Comparison of ENCODE assay signal across 27 mouse cellular contexts in the genomic region with DNA sequence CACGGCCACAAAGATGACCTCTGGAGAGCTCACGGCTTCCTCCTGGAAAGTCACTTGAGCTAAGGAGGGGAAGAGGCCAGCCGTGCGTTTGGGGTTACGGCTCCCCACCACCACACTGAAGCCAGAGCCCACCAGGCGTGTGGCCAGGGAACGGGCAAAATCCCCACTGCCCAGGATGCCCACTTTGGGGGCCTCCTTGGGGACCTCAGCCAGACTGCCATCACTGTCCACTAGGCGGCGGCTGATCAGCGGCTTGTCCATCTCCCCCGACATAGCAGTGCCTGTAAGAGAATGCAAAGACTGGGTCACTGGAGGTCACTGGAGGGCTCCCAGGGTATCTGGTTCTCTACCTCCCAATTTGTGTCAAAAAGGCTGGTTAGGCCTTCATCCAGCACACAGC. TPM values are rescaled to one million over a fixed set of nuclear protein-coding genes. Genes with fewer than 3 reads are reported as not detected.
DNase-seq lines count a peak whose midpoint lies in the region; ATAC-seq and TF ChIP-seq lines count a peak whose summit lies in the region.
"Had no signal": no experiment of that assay in that cellular context is flagged by ENCODE, and none has a peak within 500 bp of the region (broad histone marks: within the 10 kb centered on the region; RNA-seq: fewer than 3 reads in every experiment).

No protein-coding gene starts in this region.

- H3K27ac ChIP-seq in gastrocnemius, adult 2 months: peak overlapping the region; percentile 85; the same call in 1 of the 2 replicates
- H3K27ac ChIP-seq in intestine, postnatal 0 days (ENCODE audit: low read depth, low read length): no peak overlapping the region
- no peak overlapping the region for H3K27ac ChIP-seq in intestine, embryonic 16.5 days (ENCODE audit: low read length)
- H3K27ac ChIP-seq in liver, postnatal 0 days (ENCODE audit: low read depth): no peak overlapping the region
- no peak overlapping the region for H3K27ac ChIP-seq in liver, embryonic 12.5 days
- H3K27ac ChIP-seq: hindbrain, embryonic 13.5 days; limb, embryonic 13.5 days; liver, embryonic 13.5 days; macrophage; neural tube, embryonic 13.5 days had no signal

- H3K36me3 ChIP-seq in intestine, postnatal 0 days (ENCODE audit: control insufficient read depth, insufficient read depth): no peaks in the 10 kb centered on the region
- no peaks in the 10 kb centered on the region for H3K36me3 ChIP-seq in intestine, embryonic 16.5 days (ENCODE audit: control insufficient read depth, insufficient read depth, low read length)
- H3K36me3 ChIP-seq in liver, postnatal 0 days (replicated peaks; ENCODE audit: insufficient read depth, low read length): peaks cover 52% of the 10 kb centered on the region
- peaks cover 97% of the 10 kb centered on the region for H3K36me3 ChIP-seq in liver, embryonic 12.5 days
- H3K36me3 ChIP-seq: hindbrain, embryonic 13.5 days; limb, embryonic 13.5 days; neural tube, embryonic 13.5 days had no signal

- H3K4me1 ChIP-seq in intestine, postnatal 0 days (replicated peaks; ENCODE audit: control insufficient read depth, insufficient read depth, low read length): no peaks in the 10 kb centered on the region
- H3K4me1 ChIP-seq in intestine, embryonic 16.5 days (ENCODE audit: control insufficient read depth, insufficient read depth, low read length): no peaks in the 10 kb centered on the region
- 0 out of 2 replicates have a peak, but pooled peaks cover 3% of the 10 kb centered on the region for H3K4me1 ChIP-seq in liver, postnatal 0 days (ENCODE audit: insufficient read depth)
- H3K4me1 ChIP-seq in liver, embryonic 12.5 days: peaks cover 30% of the 10 kb centered on the region
- H3K4me1 ChIP-seq: neural tube, embryonic 13.5 days had no signal

- ATAC-seq in intestine, postnatal 0 days: no peak
- no peak for ATAC-seq in intestine, embryonic 16.5 days
- ATAC-seq in liver, postnatal 0 days: no peak
- ATAC-seq in liver, embryonic 12.5 days: no peak
- ATAC-seq: forebrain, embryonic 14.5 days; inflammation-experienced regulatory T-cells, adult 6 months; midbrain, embryonic 16.5 days had no signal

- no peak overlapping the region for H3K9ac ChIP-seq in intestine, postnatal 0 days (ENCODE audit: low read depth, low read length)
- H3K9ac ChIP-seq in intestine, embryonic 16.5 days (ENCODE audit: low read depth, low read length): no peak overlapping the region
- H3K9ac ChIP-seq in liver, postnatal 0 days (replicated peaks): no peak overlapping the region
- H3K9ac ChIP-seq in liver, embryonic 12.5 days: no peak overlapping the region
- H3K9ac ChIP-seq: hindbrain, embryonic 13.5 days; limb, embryonic 13.5 days; liver, embryonic 13.5 days; neural tube, embryonic 13.5 days had no signal

- DNase-seq in gastrocnemius, adult 2 months: no peak
- no peak for DNase-seq in gastrocnemius, adult 8-10 months (ENCODE audit: low spot score in 2 of 2)
- no peak for DNase-seq in liver, postnatal 0 days
- DNase-seq in retina, embryonic 14.5 days (ENCODE audit: low spot score): peak; percentile 33
- DNase-seq in retina, postnatal 1 day: no peak
- DNase-seq: adrenal gland, adult 8-10 months; cerebellum, adult 8-10 months; cerebellum, postnatal 25 days; gastrocnemius, postnatal 36 days; heart, postnatal 4 days; kidney, adult 2 months; kidney, postnatal 10 days; layer of hippocampus, adult 9-11 months; liver, embryonic 13.5 days; right cerebral cortex, postnatal 14 days had no signal

- 74% methylated on average over 11 of the region's 11 CpGs for WGBS in intestine, postnatal 0 days
- 73% methylated on average over 11 of the region's 11 CpGs for WGBS in intestine, embryonic 16.5 days
- WGBS in liver, postnatal 0 days (ENCODE audit: insufficient replicate concordance): 86% methylated on average over 11 of the region's 11 CpGs
- WGBS in liver, embryonic 12.5 days (ENCODE audit: insufficient replicate concordance): 86% methylated on average over 11 of the region's 11 CpGs

- peak; percentile 26 for TF ChIP-seq CTCF in gastrocnemius, adult 2 months (IDR thresholded peaks at IDR 0.05)
- peak; percentile 25; the same call in 1 of the 2 replicates for TF ChIP-seq CTCF in intestine, postnatal 0 days (IDR thresholded peaks at IDR 0.05; ENCODE audit: low read depth)
- peak; percentile 34 for TF ChIP-seq CTCF in liver, postnatal 0 days (IDR thresholded peaks at IDR 0.05; ENCODE audit: low read depth)

- H3K4me3 ChIP-seq in gastrocnemius, adult 2 months: no peak overlapping the region
- H3K4me3 ChIP-seq in intestine, postnatal 0 days (ENCODE audit: low read depth, low read length): no peak overlapping the region
- no peak overlapping the region for H3K4me3 ChIP-seq in intestine, embryonic 16.5 days (ENCODE audit: low read length)
- H3K4me3 ChIP-seq in liver, postnatal 0 days (ENCODE audit: low read depth, low read length): no peak overlapping the region
- no peak overlapping the region for H3K4me3 ChIP-seq in liver, embryonic 12.5 days
- H3K4me3 ChIP-seq: hindbrain, embryonic 13.5 days; limb, embryonic 13.5 days; liver, embryonic 13.5 days; neural tube, embryonic 13.5 days had no signal

- no peak overlapping the region for H3K4me2 ChIP-seq in intestine, postnatal 0 days (replicated peaks; ENCODE audit: low read depth)
- no peak overlapping the region for H3K4me2 ChIP-seq in intestine, embryonic 16.5 days (ENCODE audit: low read depth, low read length)
- no peak overlapping the region for H3K4me2 ChIP-seq in liver, postnatal 0 days (ENCODE audit: low read depth, low read length)
- no peak overlapping the region for H3K4me2 ChIP-seq in liver, embryonic 12.5 days
- H3K4me2 ChIP-seq: hindbrain, embryonic 13.5 days; limb, embryonic 13.5 days; liver, embryonic 13.5 days; neural tube, embryonic 13.5 days had no signal

- TF ChIP-seq EP300 in liver, postnatal 0 days (IDR thresholded peaks at IDR 0.05; ENCODE audit: low read depth): no peak

- no peaks in the 10 kb centered on the region for H3K9me3 ChIP-seq in intestine, postnatal 0 days (ENCODE audit: control insufficient read depth)
- H3K9me3 ChIP-seq in intestine, embryonic 16.5 days (ENCODE audit: control insufficient read depth, low read length): no peaks in the 10 kb centered on the region
- no peaks in the 10 kb centered on the region for H3K9me3 ChIP-seq in liver, postnatal 0 days (ENCODE audit: low read length)
- H3K9me3 ChIP-seq in liver, embryonic 12.5 days (replicated peaks): no peaks in the 10 kb centered on the region
- H3K9me3 ChIP-seq: G1E; hindbrain, embryonic 13.5 days; limb, embryonic 13.5 days; liver, embryonic 13.5 days; neural tube, embryonic 13.5 days had no signal

- intact Hi-C loops in gastrocnemius, adult 2 months (cut with DNase I): no loop called here

- H3K27me3 ChIP-seq in intestine, postnatal 0 days (replicated peaks; ENCODE audit: control insufficient read depth, insufficient read depth, low read length): no peaks in the 10 kb centered on the region
- H3K27me3 ChIP-seq in intestine, embryonic 16.5 days (replicated peaks; ENCODE audit: control insufficient read depth, insufficient read depth, low read length): no peaks in the 10 kb centered on the region
- no peaks in the 10 kb centered on the region for H3K27me3 ChIP-seq in liver, postnatal 0 days (ENCODE audit: insufficient read depth, low read length)
- H3K27me3 ChIP-seq in liver, embryonic 12.5 days (replicated peaks): no peaks in the 10 kb centered on the region
- H3K27me3 ChIP-seq: CH12.LX; hindbrain, embryonic 13.5 days; limb, embryonic 13.5 days; liver, embryonic 13.5 days; neural tube, embryonic 13.5 days had no signal

RNA-seq across cellular contexts. Expression of gene Steap3, which starts 28.5 kb away (rescaled TPM):
- total RNA-seq in gastrocnemius, adult 2 months (2021): 10 to 100 TPM; 16.0 to 22.1 TPM
- 10 to 100 TPM; 14.5 to 19.1 (median 17.8) TPM for total RNA-seq in gastrocnemius, adult 8-10 months (2022)
- 1.0 and 1.1 TPM in 2 replicates for polyA plus RNA-seq in intestine, postnatal 0 days (2015; fragmentation: Nextera tagmentation; extraction: Ambion mirVana)
- polyA plus RNA-seq in intestine, embryonic 16.5 days (2015; fragmentation: Nextera tagmentation; extraction: Ambion mirVana): 2.1 and 3.3 TPM in 2 replicates
- 27.2 TPM in 2 replicates for polyA plus RNA-seq in liver, postnatal 0 days (2015; fragmentation: Nextera tagmentation; extraction: Ambion mirVana)
- polyA plus RNA-seq in liver, embryonic 12.5 days (2016; fragmentation: Nextera tagmentation; extraction: Ambion mirVana): 54.3 and 56.3 TPM in 2 replicates
